Mouse (Mus musculus) hindbrain, embryonic 14.5 days (tissue): ENCODE data around the gene Ints13. TPM values are rescaled to one million over a fixed set of nuclear protein-coding genes. Genes with fewer than 3 reads are reported as not detected.
A peak's percentile ranks its signal among the peaks of the same experiment; 100 is the strongest.

Experiments
- ATAC-seq: fragments of 200-750 bp; cut with Nextera tagmentation; 2 replicates; pipeline ENCODE4 v1.8.0; 2017; ENCODE audit warnings: moderate number of reproducible peaks, mild to moderate bottlenecking, moderate TSS enrichment, moderate library complexity; ENCODE audit not compliant: low FRiP score
- DNase-seq: peaks from one replicate; pipeline ENCODE4 v3.0.0-alpha.2; 2015; ENCODE audit warnings: low spot score
- H3K27ac ChIP-seq: fragments of 300-500 bp; sonication (generic); 2 replicates; pipeline ENCODE4 v1.5.1; 2014; ENCODE audit warnings: mild to moderate bottlenecking, moderate library complexity
- H3K27me3 ChIP-seq: fragments of 300-500 bp; sonication (generic); 2 replicates; pipeline ENCODE4 v1.6.1; 2014; ENCODE audit warnings: mild to moderate bottlenecking, low read length, mixed read lengths; ENCODE audit not compliant: control insufficient read depth, insufficient read depth
- H3K36me3 ChIP-seq: fragments of 300-500 bp; sonication (generic); replicated peaks from 2 replicates; pipeline ENCODE4 v1.6.1; 2014; ENCODE audit not compliant: control insufficient read depth, insufficient read depth
- H3K4me1 ChIP-seq: fragments of 300-500 bp; sonication (generic); replicated peaks from 2 replicates; pipeline ENCODE4 v1.6.1; 2014; ENCODE audit warnings: antibody characterized with exemption, low read length, mixed read lengths; ENCODE audit not compliant: control insufficient read depth, insufficient read depth
- H3K4me2 ChIP-seq: fragments of 300-500 bp; sonication (generic); replicated peaks from 2 replicates; pipeline ENCODE4 v1.6.1; 2014; ENCODE audit warnings: mild to moderate bottlenecking, moderate library complexity
- H3K4me3 ChIP-seq: fragments of 300-500 bp; sonication (generic); replicated peaks from 2 replicates; pipeline ENCODE4 v1.5.1; 2014; ENCODE audit warnings: mild to moderate bottlenecking, low read length
- H3K9ac ChIP-seq: fragments of 300-500 bp; sonication (generic); 2 replicates; pipeline ENCODE4 v1.6.1; 2014
- H3K9me3 ChIP-seq: fragments of 300-500 bp; sonication (generic); 2 replicates; pipeline ENCODE4 v1.6.1; 2016; ENCODE audit warnings: low read length; ENCODE audit not compliant: control insufficient read depth
- WGBS: fragments of 180-500 bp; shearing (Covaris S2); extraction: QIAGEN DNeasy Blood & Tissue Kit; methylation state at CpG from one replicate; pipeline ENCODE4 v1.1.7; 2014; 5-methylcytosine and 5-hydroxymethylcytosine counted together
- polyA plus RNA-seq: library from polyadenylated mRNA; unstranded; fragments of >200 nt; fragmentation: Nextera tagmentation; extraction: Ambion mirVana; gene quantifications from 2 replicates; pipeline ENCODE4 v1.2.1, GENCODE M21; 2014

The Ints13 gene
- 43.5 and 44.8 TPM in 2 replicates for polyA plus RNA-seq

DNA sequence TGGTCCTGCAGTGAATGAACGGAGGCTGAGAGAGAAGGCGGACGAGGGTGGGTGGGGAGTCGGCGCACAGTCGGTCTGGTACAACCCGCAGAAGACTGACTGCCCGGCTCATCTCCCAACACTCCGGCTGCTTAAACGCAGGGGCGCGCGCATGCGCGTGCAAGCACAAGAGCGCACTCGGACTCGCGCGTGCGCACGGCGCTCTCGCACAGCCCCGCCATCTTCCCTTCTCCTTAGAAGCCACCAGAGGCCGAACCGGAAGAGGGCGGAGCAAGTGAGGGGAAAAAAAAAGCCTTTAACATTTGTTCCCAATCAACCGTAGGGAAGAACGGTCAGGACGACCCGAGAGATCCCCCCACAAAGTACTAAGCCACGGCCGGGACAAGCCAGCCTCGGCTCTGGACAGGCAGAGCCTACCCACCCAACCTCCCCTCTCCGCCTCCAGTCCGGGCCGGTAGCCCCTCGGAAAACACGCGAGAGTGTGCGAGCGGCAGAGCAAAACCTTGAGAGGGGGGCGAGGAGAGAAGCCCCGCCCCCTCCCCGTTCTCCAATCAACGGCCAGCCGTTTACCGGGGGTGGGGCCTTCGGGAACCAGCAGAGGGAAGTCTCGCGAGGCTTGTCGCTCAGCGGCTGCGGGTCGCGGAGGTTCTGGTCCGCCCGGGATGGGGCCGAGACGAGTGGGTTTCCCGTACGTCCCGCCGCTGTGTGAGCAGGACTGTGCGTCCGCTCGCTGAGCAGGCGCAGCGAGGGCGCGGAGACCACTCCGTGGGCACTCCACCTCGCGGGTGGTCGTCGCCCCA, at the start of gene Ints13:
Gene Ints13 (minus strand): TSS at position 526 of the 800 bp plus-strand sequence.
- peak; percentile 96 for ATAC-seq

GRCm38 (mm10) chr6:146616670-146617069, 39.0 kb upstream of the Ints13 start:
- no peak overlapping the region for H3K9ac ChIP-seq
- H3K9me3 ChIP-seq: no peaks in the 10 kb centered on the region
- H3K27me3 ChIP-seq: no peaks in the 10 kb centered on the region
- ATAC-seq (no peak), DNase-seq (no peak)
- H3K4me3 ChIP-seq: no peak overlapping the region
- H3K4me2 ChIP-seq: no peak overlapping the region
- H3K36me3 ChIP-seq: peaks cover 77% of the 10 kb centered on the region
- H3K27ac ChIP-seq: no peak overlapping the region
- WGBS: 96% methylated on average over 2 of the region's 2 CpGs
- H3K4me1 ChIP-seq: no peaks in the 10 kb centered on the region

More for the DNA sequence above, at the start of gene Ints13:
- peak; percentile 98 for DNase-seq
- Histone ChIP-seq H3K4me2 (peak within 1 kb of the TSS; percentile 81), H3K4me3 (peak within 1 kb of the TSS; percentile 84), H3K4me1 (peaks cover 30% of the 10 kb centered on the region), H3K36me3 (peaks cover 3% of the 10 kb centered on the region; the same call in 1 of the 2 replicates), H3K27me3 (no peaks in the 10 kb centered on the region), H3K9me3 (no peaks in the 10 kb centered on the region), H3K27ac (peak within 1 kb of the TSS; percentile 98), H3K9ac (peak within 1 kb of the TSS; percentile 88)
- under 1% methylated on average over 67 of the region's 77 CpGs for WGBS

DNA sequence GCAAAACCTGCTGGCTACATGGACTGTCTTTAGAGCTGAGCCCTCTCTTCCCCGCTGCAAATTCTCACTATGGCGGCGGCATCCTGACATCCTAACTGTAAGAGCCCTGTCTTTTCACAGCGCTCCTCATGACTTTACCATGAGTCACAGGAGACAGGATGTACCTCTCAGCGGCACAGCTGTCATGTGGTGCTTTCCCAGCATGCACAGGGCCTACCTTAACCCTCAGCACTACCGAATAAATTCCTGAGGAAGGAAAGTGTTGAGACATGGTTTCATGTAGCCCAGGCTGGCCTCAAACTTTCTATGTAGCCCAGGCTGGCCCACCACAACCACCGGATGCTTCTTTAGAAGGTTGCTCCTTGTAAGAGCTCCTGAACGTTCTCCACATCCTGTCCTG, 38.3 kb upstream of the Ints13 start:
- WGBS: 96% methylated on average over 8 of the region's 8 CpGs
- Histone ChIP-seq H3K27ac (no peak overlapping the region), H3K27me3 (no peaks in the 10 kb centered on the region), H3K9me3 (no peaks in the 10 kb centered on the region), H3K36me3 (peaks cover 76% of the 10 kb centered on the region), H3K4me2 (no peak overlapping the region), H3K4me1 (no peaks in the 10 kb centered on the region), H3K4me3 (no peak overlapping the region), H3K9ac (no peak overlapping the region)
- DNase-seq (no peak), ATAC-seq (no peak)

DNA sequence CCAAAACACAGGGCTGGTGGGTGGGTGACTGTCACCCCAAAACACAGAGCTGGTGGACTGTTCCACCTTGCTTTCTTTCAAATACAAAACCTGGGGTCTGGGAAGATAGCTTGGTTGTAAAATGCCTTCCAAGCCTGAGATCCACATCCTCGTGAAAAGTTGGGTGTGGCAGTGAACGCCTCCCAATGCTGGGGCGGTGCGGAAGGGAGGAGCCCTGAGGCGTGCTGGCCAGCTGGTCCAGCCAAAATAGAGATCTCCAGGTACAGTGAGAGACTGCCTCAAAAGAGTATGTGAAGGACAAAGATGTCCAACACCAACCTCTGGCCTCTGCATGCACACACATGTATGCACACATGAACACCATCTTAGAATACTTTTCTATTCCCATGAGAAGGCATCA, 36.9 kb upstream of the Ints13 start:
- DNase-seq (no peak), ATAC-seq (no peak)
- Histone ChIP-seq H3K4me1 (no peaks in the 10 kb centered on the region), H3K4me3 (no peak overlapping the region), H3K27me3 (no peaks in the 10 kb centered on the region), H3K36me3 (peaks cover 78% of the 10 kb centered on the region), H3K4me2 (no peak overlapping the region), H3K9me3 (no peaks in the 10 kb centered on the region), H3K27ac (no peak overlapping the region), H3K9ac (no peak overlapping the region)
- WGBS: 95% methylated on average over 5 of the region's 5 CpGs

DNA sequence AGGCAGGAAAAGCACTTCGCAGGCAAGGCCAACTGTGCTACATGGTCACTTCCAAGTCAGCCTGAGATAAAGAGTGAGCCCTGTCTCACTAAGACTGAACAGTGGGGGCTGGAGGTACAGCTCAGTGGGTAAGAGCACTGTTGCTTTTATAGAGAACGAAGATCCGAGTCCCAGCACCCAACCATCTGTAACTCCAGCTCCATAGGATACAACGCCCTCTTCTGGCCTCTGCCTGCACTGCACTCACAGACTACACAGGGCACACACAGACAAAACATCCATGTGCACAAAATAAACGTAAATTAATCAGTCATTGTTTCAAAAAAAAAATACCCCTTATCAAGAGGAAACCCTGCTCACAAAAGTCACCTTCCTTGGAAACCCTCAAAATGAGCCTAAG, 36.3 kb upstream of the Ints13 start:
- ATAC-seq (no peak), DNase-seq (no peak)
- H3K9me3 ChIP-seq: no peaks in the 10 kb centered on the region
- H3K27me3 ChIP-seq: no peaks in the 10 kb centered on the region
- H3K27ac ChIP-seq: no peak overlapping the region
- H3K9ac ChIP-seq: no peak overlapping the region
- no peak overlapping the region for H3K4me3 ChIP-seq
- H3K4me2 ChIP-seq: no peak overlapping the region
- 91% methylated on average over 5 of the region's 5 CpGs for WGBS
- H3K4me1 ChIP-seq: no peaks in the 10 kb centered on the region
- peaks cover 83% of the 10 kb centered on the region for H3K36me3 ChIP-seq

GRCm38 (mm10) chr6:146612736-146613135, 35.1 kb upstream of the Ints13 start:
- H3K4me2 ChIP-seq: no peak overlapping the region
- H3K9me3 ChIP-seq: no peaks in the 10 kb centered on the region
- no peak overlapping the region for H3K4me3 ChIP-seq
- WGBS: 92% methylated on average over 5 of the region's 5 CpGs
- no peaks in the 10 kb centered on the region for H3K4me1 ChIP-seq
- no peak for ATAC-seq
- peaks cover 81% of the 10 kb centered on the region for H3K36me3 ChIP-seq
- DNase-seq: no peak
- H3K27ac ChIP-seq: no peak overlapping the region
- no peaks in the 10 kb centered on the region for H3K27me3 ChIP-seq
- no peak overlapping the region for H3K9ac ChIP-seq

- no peak overlapping the region for H3K27ac ChIP-seq
- DNase-seq: no peak
- no peak overlapping the region for H3K4me3 ChIP-seq
- no peaks in the 10 kb centered on the region for H3K4me1 ChIP-seq
- no peaks in the 10 kb centered on the region for H3K9me3 ChIP-seq
- 94% methylated on average over 7 of the region's 7 CpGs for WGBS
- no peak overlapping the region for H3K9ac ChIP-seq
- H3K4me2 ChIP-seq: no peak overlapping the region
- H3K36me3 ChIP-seq: peaks cover 81% of the 10 kb centered on the region
- ATAC-seq: no peak
- H3K27me3 ChIP-seq: no peaks in the 10 kb centered on the region
These were observed 34.3 kb upstream of the Ints13 start for GRCm38 (mm10) chr6:146611897-146612296.

GRCm38 (mm10) chr6:146611385-146611784, 33.8 kb upstream of the Ints13 start:
- Histone ChIP-seq H3K4me2 (no peak overlapping the region), H3K4me3 (no peak overlapping the region), H3K4me1 (no peaks in the 10 kb centered on the region), H3K27ac (no peak overlapping the region), H3K9ac (no peak overlapping the region), H3K9me3 (no peaks in the 10 kb centered on the region), H3K36me3 (peaks cover 80% of the 10 kb centered on the region), H3K27me3 (no peaks in the 10 kb centered on the region)
- DNase-seq: no peak
- no peak for ATAC-seq
- WGBS: 94% methylated on average over 6 of the region's 6 CpGs

- H3K9me3 ChIP-seq: no peaks in the 10 kb centered on the region
- peaks cover 90% of the 10 kb centered on the region for H3K36me3 ChIP-seq
- no peak overlapping the region for H3K4me2 ChIP-seq
- no peak overlapping the region for H3K27ac ChIP-seq
- H3K4me3 ChIP-seq: no peak overlapping the region
- WGBS: 81% methylated on average over 10 of the region's 10 CpGs
- no peak overlapping the region for H3K9ac ChIP-seq
- H3K27me3 ChIP-seq: no peaks in the 10 kb centered on the region
- no peaks in the 10 kb centered on the region for H3K4me1 ChIP-seq
- no peak for DNase-seq
- no peak for ATAC-seq
These were observed 26.0 kb upstream of the Ints13 start for GRCm38 (mm10) chr6:146603651-146604050.
